Mouse (Mus musculus) spleen, adult 2 months (tissue): ENCODE measurements at regions not wholly inside any gene's neighbourhood (a gene's known extent, or its start where the extent isn't known, plus 50 kb on each side); places are given as distances from the start of the nearest gene placed in this dataset.

Experiments
- CTCF ChIP-seq: fragments of 200-500 bp; IDR thresholded peaks from 2 replicates; pipeline ENCODE4 v1.5.1; 2011; ENCODE audit warnings: mild to moderate bottlenecking, inconsistent platforms; ENCODE audit not compliant: insufficient read depth, insufficient read length, insufficient replicate concordance; ENCODE audit errors: extremely low read depth
- POLR2A ChIP-seq: fragments of 200-500 bp; IDR thresholded peaks from 2 replicates; pipeline ENCODE4 v1.6.1; 2011; ENCODE audit warnings: low read depth, low read length, inconsistent platforms

DNA sequence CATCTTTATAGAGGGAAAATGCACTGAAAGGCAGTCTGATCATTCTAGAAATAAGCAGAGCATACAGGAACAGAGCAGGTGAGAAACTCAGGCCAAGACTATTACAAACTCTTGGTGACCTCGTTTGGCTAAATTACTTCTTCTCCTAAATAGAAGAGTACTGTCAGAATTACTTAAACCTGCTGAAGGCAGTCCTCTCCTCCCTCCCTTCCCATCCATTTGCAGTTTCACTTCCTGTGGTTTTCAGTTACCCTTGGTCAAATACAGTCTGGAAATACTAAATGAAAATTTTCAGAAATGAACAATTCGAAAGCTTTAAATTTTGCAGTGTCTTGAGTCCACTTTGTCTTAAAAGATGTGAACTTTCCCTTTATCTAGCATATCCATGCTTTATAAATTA lies 135.8 kb downstream of the Rnd3 start:
- TF ChIP-seq CTCF = no peak
- TF ChIP-seq POLR2A = no peak
